Mouse (Mus musculus): ENCODE measurements at regions not wholly inside any gene's neighbourhood (a gene's known extent, or its start where the extent isn't known, plus 50 kb on each side); places are given as distances from the start of the nearest gene placed in this dataset.

DNA sequence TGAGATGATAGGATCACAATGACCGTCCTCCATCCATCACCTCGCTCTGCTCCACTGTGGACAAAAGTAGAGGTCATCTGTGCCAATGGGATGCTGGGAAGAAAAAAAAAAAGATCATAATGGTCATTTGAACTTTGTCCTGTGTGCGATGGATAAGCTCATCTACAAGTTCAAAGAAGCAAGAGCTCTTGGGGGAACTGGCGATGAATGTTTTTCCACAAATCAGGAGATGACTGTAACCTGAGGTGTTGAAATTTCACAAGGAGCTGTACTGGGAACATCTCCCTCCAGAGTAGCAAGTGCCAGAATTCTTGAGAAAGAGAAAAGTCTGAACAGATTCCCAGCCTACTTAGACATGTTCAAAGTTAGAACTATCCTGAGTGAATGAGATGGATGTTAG, 287.0 kb downstream of the Tns3 start:
- WGBS = 87% methylated on average over 4 of the region's 4 CpGs
- H3K36me3 ChIP-seq = no peaks in the 10 kb centered on the region

DNA sequence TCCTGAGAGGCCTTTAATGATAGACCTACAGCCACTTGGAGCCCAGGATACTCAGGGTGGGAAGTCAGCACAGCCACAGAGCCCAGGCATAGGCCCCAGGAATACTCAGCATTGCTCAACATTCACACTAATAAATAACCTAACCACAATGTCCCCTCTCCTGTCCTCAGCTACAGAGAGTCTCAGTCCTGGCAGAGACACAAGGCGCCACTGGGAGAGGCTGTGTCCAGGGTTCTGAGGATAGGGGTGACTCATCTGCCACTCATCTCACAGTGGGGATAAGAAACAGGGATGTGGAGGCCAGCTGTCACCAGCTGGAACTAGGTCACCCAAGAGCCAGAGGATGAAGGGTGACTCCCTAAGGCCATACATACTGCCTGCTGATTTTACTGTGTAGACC, 298.8 kb downstream of the Tns3 start:
- no peak for ATAC-seq (ENCODE audit: low FRiP score)
- Histone ChIP-seq H3K36me3 (no peaks in the 10 kb centered on the region), H3K9ac (no peak overlapping the region)

More for the DNA sequence above, 287.0 kb downstream of the Tns3 start:
- Histone ChIP-seq H3K9me3 (no peaks in the 10 kb centered on the region), H3K27ac (no peak overlapping the region), H3K4me2 (no peak overlapping the region), H3K27me3 (no peaks in the 10 kb centered on the region), H3K9ac (no peak overlapping the region), H3K4me1 (replicated peaks) (no peaks in the 10 kb centered on the region), H3K4me3 (no peak overlapping the region)
- no peak for ATAC-seq (ENCODE audit: low FRiP score)

DNA sequence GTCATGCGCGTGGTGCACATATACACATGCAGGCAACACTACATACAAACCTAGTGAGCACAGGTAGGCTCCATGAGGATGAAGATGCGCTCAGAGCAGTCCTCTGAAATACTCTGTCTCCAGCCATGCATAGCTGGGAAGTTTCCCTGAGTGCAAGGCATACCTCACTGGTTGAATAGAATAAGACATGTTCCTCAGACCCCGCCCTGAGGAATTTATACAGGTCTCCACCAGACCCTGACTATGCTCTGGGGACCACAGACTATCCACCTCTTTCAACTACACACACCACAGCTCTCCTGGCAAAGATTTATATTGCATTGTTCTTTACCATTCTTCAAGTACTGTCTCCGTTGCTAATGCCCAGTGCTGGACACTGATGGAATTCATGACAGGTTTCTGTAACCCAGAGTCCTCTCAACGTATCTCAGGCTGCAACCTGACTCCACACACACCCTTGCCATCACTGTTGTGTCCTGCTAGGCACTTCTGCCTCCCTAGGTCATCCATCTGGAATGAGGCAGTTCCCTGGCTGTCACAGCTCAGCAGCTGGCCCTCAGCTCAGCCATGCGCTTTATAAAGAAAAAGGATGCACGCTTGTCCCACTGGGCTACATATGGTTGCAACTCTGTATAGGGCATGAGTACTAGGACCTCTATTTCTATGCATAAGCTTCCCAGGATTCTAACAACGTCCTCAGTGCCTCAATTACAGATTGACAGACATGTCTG, 299.5 kb downstream of the Tns3 start:
- H3K4me3 ChIP-seq = no peak overlapping the region

More for the DNA sequence above, 298.8 kb downstream of the Tns3 start:
- Histone ChIP-seq H3K27me3 (no peaks in the 10 kb centered on the region), H3K27ac (no peak overlapping the region), H3K4me2 (no peak overlapping the region), H3K9me3 (no peaks in the 10 kb centered on the region), H3K4me3 (no peak overlapping the region), H3K4me1 (replicated peaks) (no peaks in the 10 kb centered on the region)
- 91% methylated on average over 1 of the region's 1 CpGs for WGBS

DNA sequence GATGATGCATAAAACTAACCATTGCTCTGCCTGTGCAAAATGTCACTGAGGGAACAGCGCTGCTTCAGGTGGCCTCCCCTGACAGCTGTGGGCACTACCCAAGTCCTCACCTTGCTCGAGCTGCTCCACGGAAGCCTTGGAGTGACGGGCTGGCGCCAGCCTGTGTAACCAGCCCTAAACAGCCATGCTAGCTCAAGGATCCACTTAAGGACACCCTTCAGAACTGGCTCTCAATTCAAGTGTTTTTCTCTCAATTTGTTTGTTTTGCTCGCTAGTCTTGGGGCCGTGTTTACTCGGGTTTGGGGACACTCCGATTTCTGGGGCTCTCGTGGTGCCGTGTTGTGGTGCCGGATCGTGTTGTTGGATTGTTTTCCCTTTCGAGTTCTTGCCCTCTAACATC, 319.4 kb downstream of the Tns3 start:
- Histone ChIP-seq H3K9me3 (no peaks in the 10 kb centered on the region), H3K4me3 (no peak overlapping the region), H3K27me3 (no peaks in the 10 kb centered on the region)

More for the DNA sequence above, 299.5 kb downstream of the Tns3 start:
- H3K27me3 ChIP-seq = no peaks in the 10 kb centered on the region
- no peak for ATAC-seq (ENCODE audit: low FRiP score)
- H3K9me3 ChIP-seq = no peaks in the 10 kb centered on the region
- no peaks in the 10 kb centered on the region for H3K36me3 ChIP-seq
- no peaks in the 10 kb centered on the region for H3K4me1 ChIP-seq (replicated peaks)
- H3K9ac ChIP-seq = no peak overlapping the region
- no peak overlapping the region for H3K4me2 ChIP-seq
- 81% methylated on average over 9 of the region's 9 CpGs for WGBS
- no peak overlapping the region for H3K27ac ChIP-seq

DNA sequence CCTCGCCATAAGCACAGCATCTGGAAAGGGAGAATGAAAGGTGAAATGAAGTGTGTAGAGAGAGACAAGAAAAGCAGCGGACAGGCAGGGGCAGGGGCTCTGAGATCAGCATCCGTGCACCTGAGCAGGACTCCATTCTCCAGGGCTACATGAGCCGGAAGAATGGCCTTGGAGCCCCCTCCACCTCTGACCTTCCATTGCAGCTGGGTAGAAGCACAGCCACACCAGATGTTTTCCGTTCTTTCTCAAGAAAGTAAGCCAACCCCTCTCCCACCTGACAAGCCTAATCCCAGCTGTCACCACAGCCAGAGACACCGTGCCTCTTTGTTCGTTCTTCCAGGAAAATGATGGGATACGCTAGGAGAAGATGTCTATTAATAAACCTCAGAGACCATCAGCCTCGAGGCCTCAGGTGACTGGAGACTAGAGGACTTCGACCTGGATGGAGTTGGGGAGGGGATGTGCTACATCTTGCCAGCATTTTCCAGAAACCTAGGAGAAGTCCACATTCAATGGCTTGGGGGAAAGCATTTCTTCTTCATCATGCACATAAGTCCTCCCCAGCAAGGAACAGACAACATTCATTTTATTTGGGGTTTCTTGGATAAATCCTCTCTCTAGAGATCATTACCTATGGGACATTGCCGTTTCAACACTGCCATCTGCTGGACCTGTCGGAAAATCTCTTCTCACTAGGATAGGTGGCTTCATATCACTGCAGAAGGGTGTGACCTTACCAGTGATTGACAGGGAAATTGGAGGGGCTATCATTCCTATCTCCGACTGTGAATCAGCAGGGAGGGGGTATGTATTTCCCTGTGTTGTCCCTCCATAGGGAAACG, 361.8 kb downstream of the Tns3 start:
- H3K27ac ChIP-seq = no peak overlapping the region
- no peaks in the 10 kb centered on the region for H3K4me1 ChIP-seq (replicated peaks)
- no peaks in the 10 kb centered on the region for H3K27me3 ChIP-seq
- no peak overlapping the region for H3K4me3 ChIP-seq
- no peaks in the 10 kb centered on the region for H3K36me3 ChIP-seq
- H3K4me2 ChIP-seq = no peak overlapping the region
- no peak overlapping the region for H3K9ac ChIP-seq
- ATAC-seq (ENCODE audit: low FRiP score) = peak; percentile 73
- H3K9me3 ChIP-seq = no peaks in the 10 kb centered on the region
- WGBS = 59% methylated on average over 14 of the region's 14 CpGs

More for the DNA sequence above, 319.4 kb downstream of the Tns3 start:
- Histone ChIP-seq H3K4me1 (replicated peaks) (no peaks in the 10 kb centered on the region), H3K36me3 (no peaks in the 10 kb centered on the region), H3K27ac (no peak overlapping the region), H3K9ac (no peak overlapping the region), H3K4me2 (no peak overlapping the region)
- no peak for ATAC-seq (ENCODE audit: low FRiP score)
- WGBS = 77% methylated on average over 14 of the region's 14 CpGs

DNA sequence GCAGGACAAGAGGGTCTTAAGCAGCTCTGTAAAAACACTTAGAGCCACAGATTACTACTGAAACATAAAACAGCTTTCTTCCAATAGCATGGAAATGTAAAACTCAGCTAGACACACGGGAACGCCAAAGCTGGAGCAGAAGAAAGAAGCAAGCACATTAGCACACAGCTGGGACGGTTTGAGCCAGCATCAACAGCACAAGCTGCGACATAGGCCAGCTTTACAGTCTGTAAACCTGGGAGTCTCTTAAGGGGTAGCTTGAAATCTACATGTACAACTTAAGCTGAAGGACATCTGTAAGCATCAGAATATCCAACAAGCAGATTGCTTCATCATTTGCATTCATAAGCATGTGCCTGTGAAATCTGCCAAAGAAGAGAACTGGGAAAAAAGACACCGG, 366.9 kb downstream of the Tns3 start:
- no peak for ATAC-seq (ENCODE audit: low FRiP score)
- 0 out of 2 replicates have a peak, but pooled peaks cover 3% of the 10 kb centered on the region for H3K4me1 ChIP-seq (replicated peaks)
- no peak overlapping the region for H3K27ac ChIP-seq
- H3K9ac ChIP-seq = no peak overlapping the region
- H3K9me3 ChIP-seq = no peaks in the 10 kb centered on the region
- H3K36me3 ChIP-seq = no peaks in the 10 kb centered on the region
- H3K27me3 ChIP-seq = no peaks in the 10 kb centered on the region
- no peak overlapping the region for H3K4me2 ChIP-seq
- H3K4me3 ChIP-seq = no peak overlapping the region
- 86% methylated on average over 5 of the region's 5 CpGs for WGBS

DNA sequence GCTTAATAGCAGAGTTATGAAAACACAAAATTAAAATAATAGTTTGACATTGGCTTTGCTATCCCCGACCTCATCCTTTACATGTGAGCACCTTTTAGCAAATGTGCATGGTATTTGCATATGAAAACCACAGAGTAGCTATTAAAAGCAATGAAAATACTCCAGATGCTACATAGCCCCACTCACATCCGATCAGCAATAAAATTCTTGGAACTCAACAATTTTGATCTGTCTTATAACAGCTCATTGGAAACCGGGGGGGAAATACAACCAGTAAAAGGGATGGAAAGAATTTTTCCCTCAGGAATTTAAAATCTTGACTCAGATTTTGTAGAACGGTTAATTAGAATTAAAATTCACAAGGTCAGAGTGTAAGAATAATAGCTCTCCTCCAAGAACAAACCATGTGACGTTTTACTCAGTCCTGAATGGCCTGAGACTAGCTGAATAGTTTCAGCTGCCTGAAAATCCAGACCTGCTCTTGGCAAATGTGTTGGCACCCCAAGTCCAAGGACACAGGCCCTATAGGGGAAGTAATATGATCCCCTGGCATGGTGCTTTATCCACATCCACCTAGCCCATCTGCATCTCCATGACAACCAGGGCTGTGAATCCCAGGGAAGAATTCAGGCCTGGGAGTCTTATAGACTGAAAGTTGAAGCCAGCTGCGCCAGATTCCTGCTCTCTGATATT, 370.9 kb downstream of the Tns3 start:
- peak; percentile 57; the same call in 1 of the 2 replicates for ATAC-seq (ENCODE audit: low FRiP score)
- H3K27me3 ChIP-seq = no peaks in the 10 kb centered on the region
- 54% methylated on average over 6 of the region's 6 CpGs for WGBS
- no peaks in the 10 kb centered on the region for H3K9me3 ChIP-seq
- H3K4me3 ChIP-seq = no peak overlapping the region
- no peak overlapping the region for H3K4me2 ChIP-seq
- no peak overlapping the region for H3K9ac ChIP-seq
- H3K4me1 ChIP-seq (replicated peaks) = 0 out of 2 replicates have a peak, but pooled peaks cover 3% of the 10 kb centered on the region
- no peaks in the 10 kb centered on the region for H3K36me3 ChIP-seq
- no peak overlapping the region for H3K27ac ChIP-seq

DNA sequence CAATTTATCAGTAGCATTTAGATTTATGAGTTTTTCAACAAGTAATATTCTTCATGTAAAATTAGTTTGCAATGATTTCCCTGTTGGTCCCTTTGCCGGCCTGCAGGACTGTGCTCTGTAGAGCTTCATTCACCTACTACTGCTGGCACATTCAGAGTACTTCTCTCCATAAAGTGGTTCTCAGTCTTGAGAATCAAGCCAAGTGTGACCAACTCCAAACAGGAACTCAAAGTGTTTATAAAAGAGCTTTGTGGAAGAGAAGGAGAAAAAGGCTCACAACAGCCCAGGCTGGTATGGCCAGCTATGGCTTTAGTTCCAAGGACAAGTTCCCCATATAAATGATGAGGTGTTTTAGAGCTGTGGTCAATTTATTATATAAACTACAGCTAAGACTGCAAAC, 379.1 kb downstream of the Tns3 start:
- ATAC-seq (ENCODE audit: low FRiP score) = no peak
- WGBS = 96% methylated on average over 1 of the region's 1 CpGs
- Histone ChIP-seq H3K4me2 (no peak overlapping the region), H3K4me1 (replicated peaks) (no peaks in the 10 kb centered on the region), H3K36me3 (no peaks in the 10 kb centered on the region), H3K27me3 (no peaks in the 10 kb centered on the region), H3K27ac (no peak overlapping the region), H3K9me3 (no peaks in the 10 kb centered on the region), H3K4me3 (no peak overlapping the region), H3K9ac (no peak overlapping the region)

DNA sequence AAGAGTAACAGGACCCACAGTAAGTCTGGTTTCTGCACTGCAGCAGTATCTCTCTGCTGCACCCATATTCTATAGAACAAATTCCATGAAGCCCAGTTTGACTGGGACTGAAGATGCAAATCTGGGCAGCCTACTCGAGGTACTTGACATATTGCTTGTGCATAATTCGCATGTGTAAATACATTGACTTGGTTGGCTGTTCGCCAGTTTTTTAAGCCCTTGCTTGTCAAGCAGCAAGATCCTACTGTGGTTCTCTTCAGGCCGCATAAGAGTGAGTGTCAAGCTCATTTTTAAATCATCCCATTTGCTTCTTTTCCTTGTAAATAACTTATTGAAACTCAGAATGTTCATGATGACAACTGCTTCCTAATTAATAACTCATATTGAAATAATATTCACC, 389.1 kb downstream of the Tns3 start:
- 66% methylated on average over 4 of the region's 4 CpGs for WGBS

DNA sequence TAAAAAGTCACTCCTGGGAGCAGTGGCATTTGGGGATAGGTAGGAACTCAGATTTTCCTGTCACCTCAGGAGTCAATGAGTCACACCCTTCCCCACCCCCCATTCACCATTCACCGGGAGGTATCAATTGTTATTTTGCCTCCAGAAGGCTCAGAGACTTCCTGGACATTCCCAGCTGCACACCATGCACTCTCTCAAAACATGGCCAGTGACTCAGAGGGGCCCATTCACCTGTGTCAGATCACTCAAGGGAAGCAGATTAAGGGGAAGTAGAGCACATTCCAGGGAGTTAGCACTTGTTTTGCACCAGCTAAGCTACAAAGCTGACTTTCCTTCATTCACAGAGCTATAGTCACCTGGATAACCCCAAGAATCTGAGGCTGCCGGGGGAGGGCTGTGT, 395.2 kb downstream of the Tns3 start:
- Histone ChIP-seq H3K9me3 (no peaks in the 10 kb centered on the region), H3K4me2 (no peak overlapping the region), H3K9ac (no peak overlapping the region), H3K36me3 (no peaks in the 10 kb centered on the region), H3K27ac (no peak overlapping the region), H3K27me3 (no peaks in the 10 kb centered on the region), H3K4me3 (no peak overlapping the region), H3K4me1 (replicated peaks) (no peaks in the 10 kb centered on the region)
- 86% methylated on average over 2 of the region's 2 CpGs for WGBS
- no peak for ATAC-seq (ENCODE audit: low FRiP score)

More for the DNA sequence above, 389.1 kb downstream of the Tns3 start:
- Histone ChIP-seq H3K9ac (no peak overlapping the region), H3K9me3 (no peaks in the 10 kb centered on the region), H3K4me3 (no peak overlapping the region), H3K27ac (no peak overlapping the region), H3K4me2 (no peak overlapping the region), H3K4me1 (replicated peaks) (no peaks in the 10 kb centered on the region), H3K36me3 (no peaks in the 10 kb centered on the region), H3K27me3 (no peaks in the 10 kb centered on the region)
- no peak for ATAC-seq (ENCODE audit: low FRiP score)

DNA sequence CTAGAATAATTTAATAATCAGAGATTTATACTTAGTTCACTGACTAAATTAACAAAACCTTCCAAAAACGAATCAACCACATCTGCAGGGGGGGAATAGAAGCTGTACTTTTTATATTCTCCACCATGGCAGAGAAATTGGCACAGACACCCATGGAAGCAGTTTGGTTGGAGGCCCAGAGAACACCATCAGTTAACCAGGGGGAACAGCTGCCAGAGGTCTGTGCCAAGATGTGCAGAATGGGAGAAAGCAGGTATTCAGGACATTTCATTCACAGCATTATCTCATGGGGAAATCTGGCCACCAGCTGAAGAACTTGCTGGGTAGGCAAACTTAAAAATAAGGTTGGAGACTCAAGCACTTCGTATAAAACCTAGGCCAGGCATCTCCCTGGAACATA, 410.3 kb downstream of the Tns3 start:
- no peak for ATAC-seq (ENCODE audit: low FRiP score)
- 81% methylated on average over 2 of the region's 2 CpGs for WGBS

DNA sequence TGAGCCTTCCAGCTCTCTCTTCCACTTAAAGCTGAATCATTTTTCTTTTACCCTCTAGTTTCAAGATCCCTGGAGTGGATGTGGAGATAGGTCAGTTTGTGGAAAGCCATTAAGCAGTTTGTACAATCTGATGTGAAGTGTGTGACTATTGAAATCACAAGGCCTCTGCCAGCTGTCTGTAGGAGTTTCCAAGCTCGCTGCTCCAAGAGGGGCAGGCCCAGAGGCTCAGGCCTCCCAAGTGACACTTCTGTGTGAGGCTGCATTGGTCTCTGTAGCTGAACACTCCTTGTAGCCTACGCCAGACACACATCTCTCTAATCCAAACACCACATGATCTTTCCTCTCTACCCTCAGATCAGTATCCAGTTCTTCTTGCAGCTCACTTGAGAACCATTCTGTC, 413.0 kb downstream of the Tns3 start:
- H3K27ac ChIP-seq = no peak overlapping the region
- H3K4me3 ChIP-seq = no peak overlapping the region
- H3K9ac ChIP-seq = no peak overlapping the region
- H3K36me3 ChIP-seq = no peaks in the 10 kb centered on the region
- ATAC-seq (ENCODE audit: low FRiP score) = no peak
- no peaks in the 10 kb centered on the region for H3K27me3 ChIP-seq
- WGBS = 77% methylated on average over 2 of the region's 2 CpGs
- H3K9me3 ChIP-seq = no peaks in the 10 kb centered on the region
- no peak overlapping the region for H3K4me2 ChIP-seq
- H3K4me1 ChIP-seq (replicated peaks) = no peaks in the 10 kb centered on the region

More for the DNA sequence above, 410.3 kb downstream of the Tns3 start:
- no peak overlapping the region for H3K4me3 ChIP-seq
- H3K27ac ChIP-seq = no peak overlapping the region
- no peaks in the 10 kb centered on the region for H3K4me1 ChIP-seq (replicated peaks)
- no peaks in the 10 kb centered on the region for H3K9me3 ChIP-seq
- no peak overlapping the region for H3K9ac ChIP-seq
- H3K4me2 ChIP-seq = no peak overlapping the region
- H3K27me3 ChIP-seq = no peaks in the 10 kb centered on the region
- H3K36me3 ChIP-seq = no peaks in the 10 kb centered on the region
